Mouse (Mus musculus): ENCODE results near the gene Cdk8. TPM values are rescaled to one million over a fixed set of nuclear protein-coding genes. Genes with fewer than 3 reads are reported as not detected.

Cdk8 gene
- total and polyA plus RNA-seq, 3 experiments = 139 to 745 (median 154) TPM

- 0 out of 2 replicates have a peak, but pooled peaks have one; percentile 47 for TF ChIP-seq E2F4 (IDR thresholded peaks at IDR 0.05; ENCODE audit: borderline replicate concordance, low read depth, low read length)
- peak; percentile 76 for TF ChIP-seq TBP (IDR thresholded peaks at IDR 0.05; ENCODE audit: low read depth, low read length)
- TF ChIP-seq JUND (IDR thresholded peaks at IDR 0.05; ENCODE audit: low read depth, low read length) = no peak
- TF ChIP-seq MAFK (IDR thresholded peaks at IDR 0.05; ENCODE audit: borderline replicate concordance, low read depth, low read length) = 0 out of 2 replicates have a peak, but pooled peaks have one; percentile 11
- peak; percentile 87 for TF ChIP-seq ZMIZ1 (IDR thresholded peaks at IDR 0.05; ENCODE audit: low read depth, low read length)
- TF ChIP-seq BHLHE40 (IDR thresholded peaks at IDR 0.05; ENCODE audit: borderline replicate concordance, low read depth, low read length) = no peak
- no peak; the same call in 1 of the 2 replicates for TF ChIP-seq GATA1 (IDR thresholded peaks at IDR 0.05; ENCODE audit: low read depth, low read length)
- peak; percentile 68 for TF ChIP-seq NRF1 (IDR thresholded peaks at IDR 0.05; ENCODE audit: insufficient read depth, low read depth, low read length, poor library complexity, severe bottlenecking)
- TF ChIP-seq ZNF384 (IDR thresholded peaks at IDR 0.05; ENCODE audit: low read depth, low read length) = 0 out of 2 replicates have a peak, but pooled peaks have one; percentile 23
- no peak for TF ChIP-seq USF1 (IDR thresholded peaks at IDR 0.05; ENCODE audit: low read depth, low read length)
- no peak for TF ChIP-seq MYC (IDR thresholded peaks at IDR 0.05; ENCODE audit: low read depth, low read length)
- peak; percentile 24 to 28; a peak in 2 of 4 replicates for TF ChIP-seq EP300 (IDR thresholded peaks at IDR 0.05; ENCODE audit: low read depth in 1 of 2, low read length in 2 of 2)
- 0 out of 2 replicates have a peak, but pooled peaks have one; percentile 23 for TF ChIP-seq ZKSCAN1 (IDR thresholded peaks at IDR 0.05; ENCODE audit: low read depth, low read length)
- TF ChIP-seq MAX (IDR thresholded peaks at IDR 0.05; ENCODE audit: low read length) = peak; percentile 77
- no peak for TF ChIP-seq MYB (IDR thresholded peaks at IDR 0.05; ENCODE audit: low read depth, low read length)
- TF ChIP-seq CTCF (IDR thresholded peaks at IDR 0.05 in 2 of 3, conservative IDR thresholded peaks at IDR 0.05 in 1 of 3; ENCODE audit: control insufficient read depth in 1 of 3, insufficient read depth in 1 of 3, low read depth in 2 of 3, low read length in 3 of 3, poor library complexity in 1 of 3, severe bottlenecking in 1 of 3) = no peak; a peak in 1 of 6 replicates
- no peak; the same call in 1 of the 2 replicates for TF ChIP-seq MAZ (IDR thresholded peaks at IDR 0.05; ENCODE audit: low read depth, low read length)
Measured at GRCm38 (mm10) chr5:146220879-146221714, 9.9 kb upstream of the Cdk8 start, which contains the start of gene Rnf6 (continued).

GRCm38 (mm10) chr5:146221722-146222121 lies 9.3 kb upstream of the Cdk8 start:
- peak overlapping the region; percentile 99 for H3K27ac ChIP-seq (ENCODE audit: control insufficient read depth, low read depth, low read length)
- H3K9me3 ChIP-seq (replicated peaks; ENCODE audit: insufficient read depth, low read length) = no peaks in the 10 kb centered on the region

More at GRCm38 (mm10) chr5:146221722-146222121, 9.3 kb upstream of the Cdk8 start:
- H3K9ac ChIP-seq (ENCODE audit: control insufficient read depth, low read depth, low read length, poor library complexity, severe bottlenecking) = peak overlapping the region; percentile 96
- peaks cover 22 to 29% of the 10 kb centered on the region in 2 experiments for H3K36me3 ChIP-seq (ENCODE audit: control insufficient read depth in 1 of 2, insufficient read depth in 2 of 2, low read length in 2 of 2)
- H3K79me2 ChIP-seq (ENCODE audit: control insufficient read depth, insufficient read depth, low read length, poor library complexity) = peaks cover 12% of the 10 kb centered on the region
- no peak for DNase-seq (ENCODE audit: low read depth, low spot score)
- peak overlapping the region; percentile 86 to 93 for H3K4me3 ChIP-seq (ENCODE audit: control insufficient read depth in 1 of 2, insufficient read depth in 1 of 2, low read depth in 2 of 2, low read length in 2 of 2)
- H3K4me1 ChIP-seq (ENCODE audit: control insufficient read depth in 1 of 2, insufficient read depth in 2 of 2, low read length in 2 of 2) = peaks cover 3 to 7% of the 10 kb centered on the region in 2 experiments; a peak in 3 of 4 replicates
- no peaks in the 10 kb centered on the region for H3K27me3 ChIP-seq (ENCODE audit: control insufficient read depth in 1 of 2, insufficient read depth in 2 of 2, low read length in 2 of 2)
- TF ChIP-seq BHLHE40 (IDR thresholded peaks at IDR 0.05; ENCODE audit: borderline replicate concordance, low read depth, low read length) = no peak
- no peak; the same call in 1 of the 2 replicates for TF ChIP-seq SIN3A (IDR thresholded peaks at IDR 0.05; ENCODE audit: low read length)
- TF ChIP-seq TCF12 (IDR thresholded peaks at IDR 0.05; ENCODE audit: low read depth, low read length) = no peak
- no peak for TF ChIP-seq E2F4 (IDR thresholded peaks at IDR 0.05; ENCODE audit: borderline replicate concordance, low read depth, low read length)
- TF ChIP-seq POLR2AphosphoS5 (IDR thresholded peaks at IDR 0.05; ENCODE audit: borderline replicate concordance, low read depth, low read length) = no peak
- TF ChIP-seq MXI1 (IDR thresholded peaks at IDR 0.05; ENCODE audit: low read depth, low read length) = no peak
- no peak for TF ChIP-seq ZNF384 (IDR thresholded peaks at IDR 0.05; ENCODE audit: low read depth, low read length)
- TF ChIP-seq GATA1 (IDR thresholded peaks at IDR 0.05; ENCODE audit: low read depth, low read length) = no peak

Measured in MEL (cell line).